Mouse (Mus musculus): ENCODE results near the gene Ttc27.

Ttc27 gene

DNA sequence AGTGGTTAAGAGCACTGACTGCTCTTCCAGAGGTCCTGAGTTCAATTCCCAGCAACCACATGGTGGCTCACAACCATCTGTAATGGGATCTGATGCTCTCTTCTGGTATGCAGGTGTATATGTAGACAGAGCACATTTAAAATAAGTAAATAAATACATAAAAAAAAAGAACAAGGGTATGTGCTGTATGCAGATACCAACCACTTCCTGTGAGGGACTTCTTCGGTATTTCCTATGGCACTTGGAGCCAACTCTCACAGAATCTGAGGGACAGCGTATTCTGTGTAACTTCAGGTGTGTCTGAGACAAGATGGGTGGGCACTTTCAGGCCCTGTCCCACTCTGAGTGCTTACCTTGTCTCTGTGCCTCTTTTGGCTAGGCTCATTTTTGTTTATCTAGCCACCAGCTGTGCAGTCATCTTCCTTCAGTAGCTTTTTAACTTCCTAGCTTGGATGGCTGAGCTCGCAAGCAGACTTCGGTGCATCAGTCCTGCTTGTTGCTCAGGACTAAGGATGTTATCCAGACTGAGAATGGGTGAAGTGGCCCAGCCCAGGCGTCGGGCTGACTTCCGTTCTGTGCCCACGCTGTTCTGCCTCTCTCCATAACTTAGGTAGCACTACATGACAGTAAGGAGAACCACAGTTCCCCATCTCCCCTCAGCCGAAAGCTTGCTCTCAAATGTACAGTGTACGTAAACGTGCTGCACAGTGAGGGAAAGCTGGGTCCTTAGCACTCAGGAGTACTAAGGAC, 37.0 kb downstream of the Ttc27 start:
- no peak for DNase-seq

DNA sequence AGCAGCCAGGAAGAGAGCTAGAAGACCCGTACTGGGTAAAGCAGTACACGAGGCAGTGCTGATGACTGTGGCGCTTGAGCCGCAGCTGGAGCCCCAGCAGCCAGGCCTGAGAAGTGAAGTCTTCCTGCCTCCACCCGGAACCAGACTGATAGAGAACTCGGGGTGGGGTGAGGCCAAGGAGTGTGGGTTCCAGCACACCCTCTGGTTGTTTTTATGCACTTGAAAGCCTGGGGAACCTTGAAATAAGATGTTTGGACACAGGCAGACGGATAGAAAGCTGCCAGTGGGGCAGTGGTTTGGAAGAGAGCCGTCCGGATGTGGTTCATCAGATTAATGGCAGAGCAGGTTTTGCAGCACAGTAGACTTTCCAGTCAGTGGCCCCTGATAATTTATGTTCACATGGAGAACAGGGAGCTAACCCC, 51.9 kb downstream of the Ttc27 start:
- DNase-seq: no peak

DNA sequence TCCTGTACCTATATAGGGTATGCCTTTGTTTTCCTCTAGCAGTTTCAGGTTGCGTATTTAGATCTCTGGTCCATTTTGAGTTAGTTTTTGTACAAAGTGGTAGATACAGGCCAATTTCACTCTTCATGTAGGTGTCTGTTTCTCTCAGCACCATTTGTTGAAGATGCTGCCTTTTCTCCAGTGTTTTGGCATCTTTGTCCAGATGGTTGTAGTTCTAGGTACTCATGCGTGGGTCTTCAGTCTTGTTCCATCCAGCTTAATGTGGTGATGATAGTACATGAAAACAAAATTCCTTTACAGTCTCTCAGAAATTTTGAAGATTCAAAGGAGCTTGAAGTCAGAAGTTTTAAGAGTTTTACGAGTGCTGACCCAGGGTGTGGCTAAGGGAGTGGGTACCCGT, 54.8 kb downstream of the Ttc27 start:
- no peak for DNase-seq

DNA sequence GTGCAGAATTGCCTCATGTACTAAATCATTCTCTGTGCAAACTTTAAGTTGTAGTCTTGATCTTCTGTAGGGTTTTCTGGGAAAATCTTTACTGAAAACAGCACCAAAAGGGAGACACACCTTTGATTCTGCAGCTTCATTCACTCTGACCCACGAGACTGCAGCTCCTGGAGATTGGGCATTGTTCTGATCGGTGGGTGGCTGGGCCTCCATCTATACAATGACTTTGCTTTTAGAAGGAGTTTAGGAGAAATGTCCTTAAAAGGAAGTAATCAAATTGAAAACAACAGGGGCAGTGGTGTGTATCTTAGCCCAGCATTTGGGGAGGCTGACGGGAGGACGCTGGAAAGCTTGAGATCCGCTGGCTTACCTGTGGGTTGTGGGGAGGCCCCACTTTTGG, 56.0 kb downstream of the Ttc27 start:
- DNase-seq: no peak

DNA sequence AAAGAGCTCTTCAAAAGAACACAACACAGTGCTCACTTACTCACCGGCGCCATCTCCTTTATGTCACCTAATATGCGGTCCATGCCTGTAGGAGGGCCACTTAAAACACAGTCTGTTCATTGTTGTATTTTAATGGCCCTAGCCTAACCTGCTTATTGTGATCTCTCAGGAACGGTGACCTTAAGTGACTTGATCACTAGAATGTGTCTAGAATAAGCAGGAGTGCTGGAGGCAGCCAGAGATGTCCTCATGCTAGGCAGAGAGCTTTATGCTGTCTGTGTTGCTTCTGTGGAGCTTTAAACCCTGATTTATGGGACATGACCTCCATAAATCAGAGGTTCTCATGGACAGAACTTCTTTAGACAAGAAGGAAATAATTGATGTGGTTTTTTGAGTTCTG, 62.6 kb downstream of the Ttc27 start:
- DNase-seq: no peak

DNA sequence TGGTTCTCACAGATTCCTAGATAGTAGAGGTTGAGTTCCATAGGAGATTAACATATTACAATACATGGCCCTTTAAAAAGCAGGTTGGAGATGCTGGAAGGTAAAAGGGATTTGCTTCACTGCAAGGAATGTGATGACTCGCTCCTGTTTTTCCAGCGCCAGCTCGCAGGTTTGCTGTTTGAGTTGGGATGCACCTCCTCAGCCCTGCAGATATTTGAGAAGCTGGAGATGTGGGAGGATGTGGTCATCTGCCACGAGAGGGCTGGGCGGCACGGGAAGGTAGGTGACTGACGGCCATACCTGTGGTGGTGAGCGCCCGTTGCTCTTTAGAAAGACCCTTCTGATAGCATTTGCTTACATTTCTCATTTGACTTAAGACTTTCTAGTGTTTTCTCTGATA, 63.1 kb downstream of the Ttc27 start:
- no peak for DNase-seq

DNA sequence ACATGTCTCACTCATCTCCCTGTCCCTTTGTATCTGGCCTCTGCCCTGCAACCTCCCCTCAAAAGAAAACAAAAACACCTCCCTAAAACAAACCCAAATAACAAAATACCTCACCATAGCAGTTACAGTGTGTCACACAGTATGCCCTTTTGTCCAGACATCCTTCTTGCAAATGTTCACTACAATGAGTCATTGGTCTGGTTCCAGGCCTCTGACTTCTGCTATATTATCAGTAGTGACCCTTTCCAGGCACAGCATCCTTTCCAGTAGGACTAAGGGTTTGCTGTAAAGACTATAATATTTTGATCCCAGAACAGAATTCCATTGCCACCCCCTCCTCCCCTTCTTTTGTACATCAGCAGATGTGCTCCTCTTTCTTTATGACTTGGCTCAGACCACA, 64.4 kb downstream of the Ttc27 start:
- no peak for DNase-seq

DNA sequence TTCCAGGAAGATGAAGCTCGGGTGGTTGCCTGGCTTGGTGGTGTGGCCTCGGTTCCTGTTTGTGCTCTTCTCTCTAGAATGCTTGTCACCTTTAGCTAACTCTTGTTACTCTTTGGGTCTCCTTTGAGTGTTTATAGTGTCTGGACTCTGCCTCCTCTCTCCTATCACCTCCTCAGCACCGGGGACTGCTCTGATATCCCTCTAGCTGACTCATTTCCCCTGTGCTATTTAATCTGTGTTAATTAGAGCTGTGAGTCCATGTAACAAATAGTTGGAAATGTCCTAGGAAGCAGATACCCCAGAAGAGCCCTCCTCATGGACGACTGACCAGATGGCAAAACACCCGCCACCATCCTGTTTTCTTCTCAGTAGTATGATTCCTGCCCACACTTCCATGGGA, 68.1 kb downstream of the Ttc27 start:
- DNase-seq: no peak

DNA sequence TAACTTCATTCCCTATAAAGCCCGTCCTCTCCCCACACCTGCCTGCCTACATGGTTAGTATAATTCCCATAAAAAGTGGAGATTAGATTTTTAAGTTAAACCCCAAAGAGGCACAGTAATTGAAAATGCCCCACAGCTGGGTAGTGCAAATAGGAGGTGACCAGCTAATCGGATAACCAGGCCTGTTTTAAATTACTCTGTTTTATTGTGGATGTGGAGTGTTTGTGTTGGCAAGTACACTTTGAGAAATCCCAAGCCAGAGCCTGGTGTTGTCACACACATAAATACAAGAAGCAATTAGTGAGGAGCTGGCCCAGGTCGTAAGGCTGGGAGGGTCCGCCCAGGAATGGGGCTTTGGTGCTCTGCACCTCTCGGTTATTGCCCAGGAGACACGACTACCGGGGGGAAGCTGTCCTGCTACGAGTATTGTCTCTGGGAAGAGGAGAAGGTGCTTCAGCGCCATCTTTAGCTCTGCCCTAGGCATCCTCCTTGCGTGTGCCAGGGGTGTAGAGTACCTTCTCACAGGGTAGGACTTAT, 68.7 kb downstream of the Ttc27 start:
- no peak for DNase-seq

DNA sequence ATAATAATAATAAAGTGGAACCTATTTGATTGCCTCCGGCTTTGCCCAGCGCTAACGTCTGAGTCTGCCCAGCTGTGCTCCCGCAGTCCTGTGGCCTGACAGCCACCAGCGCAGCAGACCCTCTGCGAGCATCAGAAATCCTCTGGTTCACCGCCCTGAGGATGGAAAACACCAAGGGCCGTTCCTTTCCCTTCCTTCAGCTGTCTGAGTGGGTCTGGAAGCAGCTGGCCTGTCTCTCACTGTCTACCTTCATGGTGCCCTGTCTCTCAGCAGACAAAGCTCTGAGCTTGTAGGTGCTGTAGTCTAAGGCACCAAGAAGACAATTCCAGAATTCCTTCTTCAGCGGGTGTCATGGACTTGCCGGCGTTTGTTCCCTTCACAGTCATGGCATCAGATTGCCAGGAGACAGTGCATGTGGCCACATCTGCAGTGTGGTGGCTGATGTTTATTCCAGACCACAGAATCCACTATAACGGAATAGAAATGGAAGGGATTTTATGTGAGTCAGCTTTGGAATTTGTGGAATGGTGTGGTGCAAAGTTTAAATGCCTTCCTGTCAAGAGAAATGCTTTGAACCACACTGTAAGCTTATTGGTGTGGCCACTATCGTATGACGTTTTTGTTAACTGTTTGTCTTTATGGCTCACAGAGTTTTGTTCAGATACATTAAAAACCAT, 78.6 kb downstream of the Ttc27 start:
- no peak for DNase-seq

DNA sequence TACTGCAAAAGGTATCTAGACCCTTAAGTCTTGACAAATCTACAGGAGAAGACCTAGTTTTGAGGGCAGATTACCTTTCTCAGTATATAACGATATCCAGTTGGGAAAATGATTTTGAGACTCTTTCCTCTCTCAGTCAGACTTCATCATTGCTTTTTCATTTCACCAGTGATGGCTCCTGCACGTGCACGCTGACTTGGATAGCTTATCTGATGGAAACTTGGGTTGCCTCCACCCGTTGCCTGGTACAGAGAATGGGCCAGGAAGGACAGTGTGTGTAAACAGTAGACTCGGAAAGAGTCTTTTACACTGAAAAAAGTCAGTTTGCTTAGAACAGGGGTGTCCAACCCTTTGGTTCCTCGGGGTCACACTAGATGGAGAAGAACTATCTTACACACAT, 82.3 kb downstream of the Ttc27 start:
- DNase-seq: no peak

DNA sequence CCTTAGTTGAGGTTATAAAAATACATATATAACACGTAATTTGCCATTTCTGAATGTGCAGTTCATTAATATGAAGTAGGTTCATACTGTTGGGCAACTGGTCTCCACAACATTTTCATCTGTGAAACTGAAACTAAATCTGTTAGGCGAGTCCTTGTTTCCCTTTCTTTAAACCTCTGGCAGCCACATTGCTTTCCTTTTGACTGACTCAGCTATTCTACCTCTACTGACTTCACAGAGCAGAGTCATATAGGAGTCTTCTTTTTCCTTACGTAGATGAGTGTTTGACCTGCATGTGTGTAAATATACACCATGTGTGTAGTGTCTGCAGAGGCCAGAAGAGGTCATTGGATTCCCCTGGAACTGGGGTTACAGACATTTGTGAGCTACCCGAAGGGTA, 85.2 kb downstream of the Ttc27 start:
- no peak for DNase-seq

DNA sequence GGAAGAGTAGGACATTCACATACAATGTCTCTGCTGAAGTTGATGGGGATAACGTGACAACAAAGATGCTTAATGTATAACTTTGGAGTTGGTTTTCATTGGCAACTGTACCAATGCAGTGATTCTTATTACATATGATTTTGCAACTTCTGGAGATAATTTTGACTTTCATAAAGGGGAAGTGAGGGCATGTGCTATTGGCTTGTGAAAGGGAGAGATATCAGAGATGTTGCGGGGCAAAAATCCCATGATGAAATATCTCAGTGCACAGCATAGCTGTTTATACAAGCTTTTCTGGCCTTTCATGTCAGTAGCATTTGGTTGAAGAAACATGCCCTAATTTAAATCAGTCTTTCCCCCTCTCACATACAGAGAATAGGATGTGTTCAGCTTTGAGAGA, 86.3 kb downstream of the Ttc27 start:
- DNase-seq: no peak

DNA sequence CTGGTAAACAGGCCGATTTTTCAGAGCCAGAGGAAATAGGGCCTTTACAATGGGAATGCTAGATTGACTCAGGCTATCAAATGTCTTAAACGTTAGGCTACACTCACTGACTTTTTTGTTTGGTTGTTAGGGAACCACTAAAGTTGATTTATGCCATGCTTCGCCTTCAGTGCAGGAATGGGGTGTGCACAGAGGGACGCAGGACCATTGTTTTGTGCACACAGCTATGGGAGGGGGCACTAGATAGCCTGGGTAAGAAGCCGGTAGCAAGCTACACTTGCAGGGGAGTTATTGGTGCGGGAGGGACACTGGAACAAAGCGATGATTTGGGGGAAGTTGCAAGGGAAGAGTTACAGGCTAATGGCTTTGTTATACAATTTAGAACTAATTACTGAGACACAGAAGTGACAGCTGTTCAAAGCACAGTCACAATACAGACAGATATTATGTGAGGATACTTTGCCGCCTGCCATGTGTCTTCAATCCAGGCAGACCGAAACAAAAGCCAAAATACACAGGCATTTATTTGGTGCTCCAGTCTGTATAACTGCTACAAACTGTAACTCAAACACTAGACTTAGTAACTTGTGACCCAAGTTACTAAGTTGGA, 86.9 kb downstream of the Ttc27 start:
- no peak for DNase-seq

DNA sequence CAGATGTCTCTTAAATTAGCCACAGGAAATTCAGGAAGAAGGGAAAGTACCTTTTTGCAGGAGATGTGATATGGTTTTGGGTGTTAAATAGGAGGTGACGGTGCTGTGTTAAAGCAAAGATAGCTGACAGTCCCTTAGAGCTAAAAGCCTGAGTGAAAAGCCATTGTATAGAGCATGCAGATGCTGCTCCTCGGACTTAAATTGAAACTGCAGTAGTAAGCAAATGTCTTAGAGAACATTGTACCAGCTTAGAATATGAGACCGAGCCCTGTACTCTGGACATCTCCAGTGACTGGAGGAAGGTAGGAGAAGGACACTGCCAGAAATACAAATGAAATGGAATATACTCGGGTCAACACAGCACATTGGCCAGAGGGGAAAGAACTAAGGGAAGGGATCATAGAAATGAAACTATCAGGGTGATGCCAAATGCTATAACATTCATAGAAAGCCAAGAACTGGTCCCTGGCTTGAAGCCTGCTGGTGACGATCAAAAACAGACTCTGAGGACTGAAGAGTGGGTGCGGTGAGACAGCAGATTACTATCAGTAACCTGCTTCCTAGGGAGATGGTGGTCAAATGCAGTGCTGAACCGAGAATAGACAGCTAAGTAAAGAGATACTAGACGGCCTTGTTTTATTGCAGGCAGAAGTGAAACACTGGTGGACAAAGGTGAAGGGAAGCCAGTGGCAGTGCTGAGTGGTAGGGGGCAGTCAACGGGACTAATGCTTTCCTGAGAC, 90.1 kb downstream of the Ttc27 start:
- no peak for DNase-seq

DNA sequence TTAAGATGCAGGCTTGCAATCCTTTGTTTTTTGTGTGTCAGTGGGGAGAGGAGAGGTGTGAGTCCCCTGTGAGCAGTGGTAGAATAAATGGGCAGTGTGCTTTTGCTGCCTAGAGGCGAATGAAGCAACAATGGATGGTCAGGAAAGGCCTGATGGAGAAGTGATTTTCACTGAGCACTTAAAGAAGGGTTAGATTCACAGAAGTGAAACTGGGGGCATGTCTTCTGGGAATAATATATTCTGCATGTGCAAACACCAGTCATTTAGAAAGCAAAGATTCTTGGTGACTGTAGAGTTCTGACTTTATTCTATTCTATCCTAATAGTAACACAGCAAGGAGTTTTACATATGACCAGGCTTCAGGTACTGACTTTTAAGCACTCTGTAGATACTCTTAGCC, 90.8 kb downstream of the Ttc27 start:
- no peak for DNase-seq

DNA sequence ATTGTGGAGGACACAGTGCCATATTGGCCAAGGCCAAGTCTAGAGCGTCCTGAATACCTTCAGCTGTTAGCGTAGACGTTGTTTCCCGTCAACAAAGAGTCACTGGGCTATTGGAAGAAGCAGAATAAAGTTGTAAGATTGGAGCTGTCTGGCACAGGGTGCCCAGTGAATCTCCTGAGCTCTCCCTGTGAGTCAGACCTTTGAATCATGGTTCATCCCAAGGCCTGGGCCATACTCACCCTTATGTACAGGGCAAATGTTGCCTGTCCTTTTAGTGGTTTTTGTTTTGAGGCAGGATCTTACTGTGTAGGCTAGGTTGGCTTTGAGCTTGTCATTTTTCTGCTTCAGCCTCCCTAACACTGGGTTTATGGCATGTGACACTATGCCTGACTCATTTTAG, 91.4 kb downstream of the Ttc27 start:
- DNase-seq: no peak

DNA sequence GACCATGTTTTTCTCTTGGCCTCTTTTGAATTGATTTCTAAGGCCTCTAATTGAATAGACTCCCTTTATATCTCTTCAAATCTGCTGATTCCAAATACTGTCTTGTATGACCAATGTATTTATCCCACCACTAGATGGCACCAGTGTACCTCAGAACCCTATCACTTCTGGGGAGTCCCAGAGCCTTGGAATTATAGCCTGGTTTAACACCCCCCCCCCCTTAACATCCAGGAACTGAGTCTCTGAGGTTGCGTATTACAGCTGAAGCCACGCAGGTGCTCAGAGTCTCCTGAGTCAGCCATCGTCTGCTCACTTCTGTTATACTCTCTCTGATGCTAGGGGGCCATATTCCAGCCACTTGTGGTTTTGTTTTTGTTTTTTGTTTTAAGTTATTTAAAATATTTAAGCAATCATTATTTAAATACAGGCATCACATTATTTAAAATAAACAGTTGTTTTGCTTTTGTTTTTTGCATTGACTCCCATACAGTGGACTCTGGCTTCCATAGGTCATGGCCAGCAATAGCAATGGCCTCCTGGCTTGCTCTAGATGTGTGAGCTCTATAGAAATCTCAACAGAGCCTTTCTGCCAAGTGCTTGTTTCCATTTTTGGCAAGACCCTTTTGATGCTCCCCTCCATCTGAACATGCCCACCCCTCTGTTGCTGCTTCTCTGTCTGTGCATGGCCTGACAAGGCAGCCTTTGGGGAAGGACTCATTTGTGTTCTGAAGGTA, 93.5 kb downstream of the Ttc27 start:
- DNase-seq: no peak

DNA sequence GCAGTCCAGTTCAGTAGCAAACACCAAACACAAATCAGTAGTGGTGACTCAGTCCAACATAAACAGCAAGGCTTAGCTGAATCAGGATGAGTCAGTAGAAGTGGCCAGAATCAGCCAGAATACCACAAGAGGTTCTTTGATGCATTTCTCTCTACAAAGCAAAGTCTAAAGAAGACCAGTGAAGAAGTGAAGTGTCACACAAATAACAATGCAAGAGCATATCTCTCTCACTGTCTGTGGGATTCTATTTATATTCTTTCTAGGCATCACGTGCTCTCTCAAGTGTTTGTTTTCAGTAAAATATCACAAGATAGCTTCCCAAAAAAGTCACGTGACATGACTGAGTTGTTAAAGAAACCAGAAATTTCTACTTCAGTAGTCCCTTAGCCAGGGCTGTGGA, 102.2 kb downstream of the Ttc27 start:
- DNase-seq: no peak

DNA sequence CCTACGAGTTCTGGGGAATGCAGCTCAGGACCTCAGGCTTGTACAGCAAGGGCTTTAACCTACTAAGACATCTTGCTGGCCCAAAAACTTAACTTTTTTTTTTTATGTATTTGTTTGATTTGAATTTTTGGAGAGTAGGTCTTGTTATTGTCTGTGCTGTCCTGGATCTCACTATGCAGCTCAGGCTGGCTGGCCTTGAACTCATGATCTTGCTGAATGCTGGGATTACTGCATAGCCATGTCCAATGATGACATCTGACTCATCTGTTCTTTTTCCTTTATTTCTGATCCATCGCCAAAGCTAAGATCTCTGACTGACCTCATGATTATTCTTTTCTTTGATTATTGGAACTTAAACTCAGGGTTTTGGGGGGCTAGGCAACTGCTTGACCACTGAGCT, 113.3 kb downstream of the Ttc27 start:
- no peak for DNase-seq

DNA sequence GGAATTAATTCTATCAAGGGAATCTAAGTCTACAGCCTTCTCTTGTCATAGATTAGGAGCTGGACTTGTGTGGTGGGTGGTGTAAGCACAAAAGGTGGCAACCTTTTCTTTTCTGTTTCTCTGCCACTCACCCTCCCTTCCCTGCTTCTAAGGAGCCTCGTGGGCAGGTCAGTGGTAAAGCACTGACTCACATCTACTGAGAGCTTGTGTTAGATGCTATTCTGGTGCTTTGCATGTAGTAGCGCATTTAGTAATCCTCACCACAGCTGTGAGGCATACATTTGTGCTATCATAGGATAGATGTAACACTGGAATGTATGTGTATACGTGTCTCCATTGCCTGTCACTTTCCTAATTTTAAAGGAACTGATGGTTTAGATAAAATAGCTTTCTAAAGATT, 124.2 kb downstream of the Ttc27 start:
- DNase-seq: no peak

DNA sequence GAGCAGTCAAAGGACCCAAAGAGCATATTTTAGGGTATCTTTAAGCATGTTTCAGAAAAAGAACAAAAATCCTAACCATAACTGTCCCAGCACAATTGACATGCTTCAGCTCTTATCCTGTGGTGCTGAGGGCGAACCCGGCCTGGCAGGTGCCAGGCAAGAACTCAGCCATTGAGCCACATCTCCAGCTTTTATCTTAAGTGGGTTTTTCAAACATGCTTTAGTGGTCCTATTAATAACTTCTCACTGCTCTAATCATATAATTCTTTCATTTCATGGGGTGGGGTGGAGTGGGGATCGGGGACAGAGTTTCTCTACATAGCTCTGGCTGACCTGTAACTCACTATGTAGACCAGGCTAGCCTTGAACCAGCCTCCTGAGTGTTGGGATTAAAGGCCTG, 125.1 kb downstream of the Ttc27 start:
- DNase-seq: no peak

DNA sequence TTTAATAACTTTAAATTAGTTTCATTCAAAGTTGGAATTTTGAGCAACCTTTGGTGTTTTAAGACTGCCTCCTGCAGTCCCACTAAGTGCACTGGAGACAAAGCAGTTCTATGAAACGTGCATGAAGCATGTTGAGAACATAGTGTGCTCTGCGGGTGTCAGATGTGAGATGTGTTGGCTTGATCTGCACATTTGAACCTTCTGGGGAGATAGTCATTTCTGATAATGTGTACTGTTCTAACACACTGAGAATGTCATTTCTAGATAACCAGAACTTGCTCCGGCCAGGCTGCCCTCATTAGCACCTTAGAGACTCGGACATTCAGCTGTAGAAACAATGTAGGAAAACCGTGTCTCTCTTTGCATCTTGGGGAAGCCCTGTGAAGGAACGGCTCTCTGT, 126.0 kb downstream of the Ttc27 start:
- no peak for DNase-seq

Data from right cerebral cortex, postnatal 25 days (tissue).